22 mouse cellular contexts compared by ENCODE assay signal in the genomic region with DNA sequence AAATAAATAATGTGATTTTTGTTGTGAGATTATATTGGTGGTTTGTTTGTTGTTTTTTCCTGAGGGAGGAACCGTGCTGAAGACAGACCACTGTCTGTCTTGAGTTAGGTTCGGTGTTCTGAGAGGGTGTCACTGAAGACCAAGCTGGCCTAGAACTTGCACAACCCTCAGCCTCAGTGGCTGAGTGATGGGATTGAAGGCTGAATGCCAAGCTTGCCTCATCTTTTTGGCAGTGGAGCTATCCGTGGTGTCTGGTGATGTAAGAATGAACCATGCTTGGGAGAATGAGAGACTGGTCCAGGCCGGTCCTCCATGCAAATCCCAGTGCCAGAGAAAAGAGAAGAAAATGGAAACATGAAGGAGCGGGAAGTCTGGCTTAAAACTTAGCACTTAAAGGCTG. TPM values are rescaled to one million over a fixed set of nuclear protein-coding genes. Genes with fewer than 3 reads are reported as not detected.
DNase-seq lines count a peak whose midpoint lies in the region; ATAC-seq and TF ChIP-seq lines count a peak whose summit lies in the region.
"Had no signal": no experiment of that assay in that cellular context is flagged by ENCODE, and none has a peak within 500 bp of the region (broad histone marks: within the 10 kb centered on the region; RNA-seq: fewer than 3 reads in every experiment).

No protein-coding gene starts in this region.

- no peak for TF ChIP-seq EP300 in ES-Bruce4 (IDR thresholded peaks at IDR 0.05; ENCODE audit: insufficient read depth, low read depth, low read length)

- DNase-seq in heart, adult 11 months, result peak; percentile 83
- no peak for DNase-seq in heart, postnatal 36 days
- DNase-seq in ZHBTc4 (ENCODE audit: low read depth, low spot score), result peak; percentile 65
- no peak for DNase-seq in liver, embryonic 13.5 days
- DNase-seq in right cerebral cortex, adult 2 months (ENCODE audit: low spot score in 2 of 2), result no peak
- DNase-seq in layer of hippocampus, postnatal 25 days (ENCODE audit: extremely low spot score in 1 of 2, low spot score in 1 of 2), result no peak
- no peak for DNase-seq in kidney, adult 11 months
- DNase-seq: B cell, adult 2 months; cerebellum, postnatal 25 days; heart, postnatal 4 days; layer of hippocampus, postnatal 36 days; left cerebral cortex, postnatal 4 days; lung, embryonic 14.5 days; retina, postnatal 1 day had no signal

- H3K4me2 ChIP-seq in liver, embryonic 13.5 days, result no peak overlapping the region
- H3K4me2 ChIP-seq: forebrain, embryonic 13.5 days; heart, embryonic 13.5 days; lung, embryonic 14.5 days; midbrain, embryonic 15.5 days had no signal

- no peaks in the 10 kb centered on the region for H3K27me3 ChIP-seq in ES-Bruce4 (ENCODE audit: control insufficient read depth, insufficient read depth, low read length, poor library complexity, severe bottlenecking)
- no peaks in the 10 kb centered on the region for H3K27me3 ChIP-seq in liver, embryonic 13.5 days
- H3K27me3 ChIP-seq: forebrain, embryonic 13.5 days; heart, embryonic 13.5 days; megakaryocyte, embryonic 14.5 days; midbrain, embryonic 15.5 days had no signal

- peak overlapping the region; percentile 97 for H3K27ac ChIP-seq in ES-Bruce4 (ENCODE audit: insufficient read depth, low read length)
- peak overlapping the region; percentile 53 for H3K27ac ChIP-seq in liver, embryonic 13.5 days
- H3K27ac ChIP-seq: embryonic facial prominence, embryonic 10.5 days; forebrain, embryonic 13.5 days; heart, embryonic 13.5 days; midbrain, embryonic 15.5 days had no signal

- H3K9me3 ChIP-seq in ES-Bruce4 (replicated peaks; ENCODE audit: control insufficient read depth, insufficient read depth, low read length, poor library complexity, severe bottlenecking), result peaks cover 4% of the 10 kb centered on the region
- no peaks in the 10 kb centered on the region for H3K9me3 ChIP-seq in liver, embryonic 13.5 days (replicated peaks)
- H3K9me3 ChIP-seq: embryonic facial prominence, embryonic 10.5 days; forebrain, embryonic 13.5 days; G1E; heart, embryonic 13.5 days; megakaryocyte, embryonic 14.5 days; midbrain, embryonic 15.5 days had no signal

- WGBS in liver, embryonic 13.5 days (ENCODE audit: insufficient replicate concordance), result 79% methylated on average over 5 of the region's 5 CpGs

- no peak for TF ChIP-seq CTCF in ES-Bruce4 (IDR thresholded peaks at IDR 0.05; ENCODE audit: low read depth, low read length)

- TF ChIP-seq POLR2A in ES-Bruce4 (IDR thresholded peaks at IDR 0.05; ENCODE audit: insufficient read depth, low read length), result no peak

- peak overlapping the region; percentile 69 for H3K4me3 ChIP-seq in ES-Bruce4 (ENCODE audit: low read depth, low read length)
- no peak overlapping the region for H3K4me3 ChIP-seq in liver, embryonic 13.5 days (replicated peaks)
- H3K4me3 ChIP-seq: embryonic facial prominence, embryonic 10.5 days; forebrain, embryonic 13.5 days; heart, embryonic 13.5 days; megakaryocyte, embryonic 14.5 days; midbrain, embryonic 15.5 days had no signal

- peaks cover 4% of the 10 kb centered on the region for H3K4me1 ChIP-seq in ES-Bruce4 (ENCODE audit: control insufficient read depth, insufficient read depth, low read length)
- peaks cover 23% of the 10 kb centered on the region for H3K4me1 ChIP-seq in liver, embryonic 13.5 days (replicated peaks)
- H3K4me1 ChIP-seq: embryonic facial prominence, embryonic 10.5 days; forebrain, embryonic 13.5 days; midbrain, embryonic 15.5 days had no signal

- peak overlapping the region; percentile 72 for H3K9ac ChIP-seq in ES-Bruce4 (ENCODE audit: low read depth, poor library complexity, severe bottlenecking)
- H3K9ac ChIP-seq in liver, embryonic 13.5 days, result no peak overlapping the region
- H3K9ac ChIP-seq: forebrain, embryonic 13.5 days; heart, embryonic 13.5 days; lung, embryonic 14.5 days; midbrain, embryonic 15.5 days had no signal

- H3K36me3 ChIP-seq in ES-Bruce4 (ENCODE audit: control insufficient read depth, insufficient read depth, low read length, poor library complexity, severe bottlenecking), result peaks cover 44% of the 10 kb centered on the region
- peaks cover 56% of the 10 kb centered on the region for H3K36me3 ChIP-seq in liver, embryonic 13.5 days

- intact Hi-C loops in heart, postnatal 36 days (cut with DNase I), result no loop called here

- ATAC-seq in liver, embryonic 13.5 days (ENCODE audit: low read depth), result no peak
- ATAC-seq: forebrain, embryonic 13.5 days; hindbrain, embryonic 16.5 days; midbrain, embryonic 15.5 days had no signal

RNA-seq across cellular contexts. Expression of a gene that starts 6.0 kb away (rescaled TPM):
- total RNA-seq in heart, postnatal 36 days (2021), result 10 to 100 TPM; 70.7 to 73.8 TPM
- 348 and 382 TPM in 2 replicates for polyA plus RNA-seq in ES-Bruce4 (2011; ENCODE audit: insufficient read depth, insufficient read length, low read depth, missing spikeins)
- 187 and 206 TPM in 2 replicates for polyA plus RNA-seq in liver, embryonic 13.5 days (2015; fragmentation: Nextera tagmentation; extraction: Ambion mirVana)
- total RNA-seq in layer of hippocampus, postnatal 25 days (2021), result 100 to 1,000 TPM in 1 of 2 experiments, 10 to 100 TPM in 1; 93.9 to 108 TPM

RNA-seq across cellular contexts. Expression of a gene that starts 16.1 kb away (rescaled TPM):
- 10 to 100 TPM; 65.0 to 75.6 TPM for total RNA-seq in heart, postnatal 36 days (2021)
- polyA plus RNA-seq in ES-Bruce4 (2011; ENCODE audit: insufficient read depth, insufficient read length, low read depth, missing spikeins), result 118 and 133 TPM in 2 replicates
- polyA plus RNA-seq in liver, embryonic 13.5 days (2015; fragmentation: Nextera tagmentation; extraction: Ambion mirVana), result 20.7 and 22.8 TPM in 2 replicates
- 100 to 1,000 TPM; 113 to 114 TPM for total RNA-seq in layer of hippocampus, postnatal 25 days (2021)

RNA-seq across cellular contexts. Expression of a gene that starts 16.8 kb away (rescaled TPM):
- 10 to 100 TPM; 94.6 to 99.1 TPM for total RNA-seq in heart, postnatal 36 days (2021)
- polyA plus RNA-seq in ES-Bruce4 (2011; ENCODE audit: insufficient read depth, insufficient read length, low read depth, missing spikeins), result 138 and 151 TPM in 2 replicates
- 88.4 and 95.9 TPM in 2 replicates for polyA plus RNA-seq in liver, embryonic 13.5 days (2015; fragmentation: Nextera tagmentation; extraction: Ambion mirVana)
- 100 to 1,000 TPM in 1 of 2 experiments, 10 to 100 TPM in 1; 99.5 to 115 TPM for total RNA-seq in layer of hippocampus, postnatal 25 days (2021)

RNA-seq across cellular contexts. Expression of a gene that starts 21.6 kb away (rescaled TPM):
- not detected for total RNA-seq in heart, postnatal 36 days (2021)
- 33.2 and 35.1 TPM in 2 replicates for polyA plus RNA-seq in ES-Bruce4 (2011; ENCODE audit: insufficient read depth, insufficient read length, low read depth, missing spikeins)
- polyA plus RNA-seq in liver, embryonic 13.5 days (2015; fragmentation: Nextera tagmentation; extraction: Ambion mirVana), result 0.15 TPM in 1 of 2 replicates, not detected in the other
- total RNA-seq in layer of hippocampus, postnatal 25 days (2021), result not detected
- total RNA-seq: heart, postnatal 4 days had no signal
- polyA plus RNA-seq: forebrain, embryonic 13.5 days; hindbrain, embryonic 16.5 days had no signal

RNA-seq across cellular contexts. Expression of a gene that starts 36.1 kb away (rescaled TPM):
- total RNA-seq in heart, postnatal 36 days (2021), result 10 to 100 TPM; 42.2 to 51.1 TPM
- polyA plus RNA-seq in ES-Bruce4 (2011; ENCODE audit: insufficient read depth, insufficient read length, low read depth, missing spikeins), result 71.2 and 74.9 TPM in 2 replicates
- polyA plus RNA-seq in liver, embryonic 13.5 days (2015; fragmentation: Nextera tagmentation; extraction: Ambion mirVana), result 16.4 and 17.9 TPM in 2 replicates
- 100 to 1,000 TPM; 232 to 289 TPM for total RNA-seq in layer of hippocampus, postnatal 25 days (2021)

Comparison
In these comparisons a context has a peak if more than half of its experiments do, and no peak if none do; other contexts are left out.
1. DNase-seq: peak in heart, adult 11 months (single experiment) and ZHBTc4 (single experiment); none in heart, postnatal 36 days (0 of 2), liver, embryonic 13.5 days (single experiment), right cerebral cortex, adult 2 months (0 of 2), layer of hippocampus, postnatal 25 days (0 of 2) and kidney, adult 11 months (single experiment).